Mouse (Mus musculus) embryonic facial prominence, embryonic 11.5 days (tissue): ENCODE data around the gene Slc4a7. TPM values are rescaled to one million over a fixed set of nuclear protein-coding genes. Genes with fewer than 3 reads are reported as not detected.

Experiments
- ATAC-seq: fragments of 200-750 bp; cut with Nextera tagmentation; replicated peaks from 2 replicates; pipeline ENCODE4 v1.8.0; 2017; ENCODE audit warnings: low read depth; ENCODE audit not compliant: insufficient number of reproducible peaks, low FRiP score, low TSS enrichment
- DNase-seq: peaks from one replicate; pipeline ENCODE4 v3.0.0-alpha.2; 2015; ENCODE audit warnings: low spot score
- H3K27ac ChIP-seq: fragments of 300-500 bp; sonication (generic); replicated peaks from 2 replicates; pipeline ENCODE4 v1.5.1; 2014; ENCODE audit warnings: mild to moderate bottlenecking, low read depth, low read length, control low read depth
- H3K27me3 ChIP-seq: fragments of 300-500 bp; sonication (generic); 2 replicates; pipeline ENCODE4 v1.6.1; 2014; ENCODE audit warnings: mild to moderate bottlenecking, low read length, moderate library complexity, mixed read lengths; ENCODE audit not compliant: control insufficient read depth, insufficient read depth
- H3K36me3 ChIP-seq: fragments of 300-500 bp; sonication (generic); replicated peaks from 2 replicates; pipeline ENCODE4 v1.6.1; 2014; ENCODE audit warnings: low read depth, mild to moderate bottlenecking, low read length, moderate library complexity, mixed read lengths; ENCODE audit not compliant: control insufficient read depth, insufficient read depth
- H3K4me1 ChIP-seq: fragments of 300-500 bp; sonication (generic); 2 replicates; pipeline ENCODE4 v1.6.1; 2014; ENCODE audit warnings: low read length, mixed read lengths; ENCODE audit not compliant: control insufficient read depth, insufficient read depth
- H3K4me2 ChIP-seq: fragments of 300-500 bp; sonication (generic); 2 replicates; pipeline ENCODE4 v1.6.1; 2014; ENCODE audit warnings: low read depth, mild to moderate bottlenecking, control low read depth, low read length, moderate library complexity
- H3K4me3 ChIP-seq: fragments of 300-500 bp; sonication (generic); 2 replicates; pipeline ENCODE4 v1.5.1; 2014; ENCODE audit warnings: low read depth, low read length, control low read depth
- H3K9ac ChIP-seq: fragments of 300-500 bp; sonication (generic); replicated peaks from 2 replicates; pipeline ENCODE4 v1.6.1; 2014; ENCODE audit warnings: mild to moderate bottlenecking, control low read depth, low read length
- H3K9me3 ChIP-seq: fragments of 300-500 bp; sonication (generic); replicated peaks from 2 replicates; pipeline ENCODE4 v1.6.1; 2016; ENCODE audit warnings: mild to moderate bottlenecking, low read length, inconsistent platforms, mixed read lengths; ENCODE audit not compliant: control insufficient read depth
- WGBS: fragments of 180-500 bp; shearing (Covaris S2); extraction: QIAGEN DNeasy Blood & Tissue Kit; methylation state at CpG from one replicate; pipeline ENCODE4 v1.1.7; 2014; 5-methylcytosine and 5-hydroxymethylcytosine counted together
- polyA plus RNA-seq: library from polyadenylated mRNA; unstranded; fragments of >200 nt; fragmentation: Nextera tagmentation; extraction: Ambion mirVana; gene quantifications from 2 replicates; pipeline ENCODE4 v1.2.1, GENCODE M21; 2014

The Slc4a7 gene
- polyA plus RNA-seq, 1 experiment from 2014 or later = 17.0 TPM

GRCm38 (mm10) chr14:14716843-14717242 lies 14.8 kb downstream of the Slc4a7 start:
- Histone ChIP-seq H3K4me2 (no peak overlapping the region), H3K27me3 (no peaks in the 10 kb centered on the region), H3K4me3 (no peak overlapping the region), H3K36me3 (no peaks in the 10 kb centered on the region), H3K4me1 (no peaks in the 10 kb centered on the region), H3K9ac (no peak overlapping the region), H3K27ac (no peak overlapping the region), H3K9me3 (no peaks in the 10 kb centered on the region)
- 82% methylated on average over 6 of the region's 6 CpGs for WGBS
- ATAC-seq (no peak), DNase-seq (no peak)

- Histone ChIP-seq H3K9me3 (no peaks in the 10 kb centered on the region), H3K4me3 (no peak overlapping the region), H3K27me3 (no peaks in the 10 kb centered on the region), H3K27ac (no peak overlapping the region), H3K4me1 (no peaks in the 10 kb centered on the region), H3K36me3 (no peaks in the 10 kb centered on the region), H3K4me2 (no peak overlapping the region), H3K9ac (no peak overlapping the region)
- ATAC-seq (no peak), DNase-seq (no peak)
- WGBS = 90% methylated on average over 4 of the region's 4 CpGs
Observed at GRCm38 (mm10) chr14:14718556-14718955, 16.5 kb downstream of the Slc4a7 start.

DNA sequence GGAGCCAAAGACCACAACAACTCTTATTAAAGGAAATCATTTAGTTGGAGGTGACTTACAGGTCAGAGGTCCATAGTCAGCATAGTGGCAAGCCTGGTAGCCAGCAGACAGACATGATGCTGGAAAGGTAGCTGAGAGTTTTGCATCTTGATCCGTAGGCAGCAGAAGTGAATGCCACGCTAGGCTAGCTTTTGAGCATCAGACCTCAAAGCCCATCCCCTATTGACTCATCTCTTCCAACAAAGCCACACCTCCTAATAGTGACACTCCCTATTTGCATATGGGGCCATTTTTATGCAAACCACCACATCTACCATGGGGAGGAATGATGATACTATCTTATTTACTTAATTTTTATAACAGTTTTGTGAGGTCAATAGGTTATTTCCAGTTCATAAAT lies 79.1 kb downstream of the Slc4a7 start:
- Histone ChIP-seq H3K4me2 (no peak overlapping the region), H3K4me1 (no peaks in the 10 kb centered on the region), H3K36me3 (no peaks in the 10 kb centered on the region; the same call in none of the 2 replicates), H3K27ac (no peak overlapping the region), H3K4me3 (no peak overlapping the region), H3K9me3 (no peaks in the 10 kb centered on the region), H3K27me3 (no peaks in the 10 kb centered on the region), H3K9ac (no peak overlapping the region)
- ATAC-seq = no peak
- DNase-seq = no peak
- WGBS = 92% methylated on average over 2 of the region's 2 CpGs

- peaks cover 3% of the 10 kb centered on the region; the same call in 1 of the 2 replicates for H3K36me3 ChIP-seq
- no peaks in the 10 kb centered on the region for H3K27me3 ChIP-seq
- H3K9ac ChIP-seq = no peak overlapping the region
- DNase-seq (no peak), ATAC-seq (no peak)
- H3K27ac ChIP-seq = no peak overlapping the region
- no peak overlapping the region for H3K4me2 ChIP-seq
- WGBS = 91% methylated on average over 1 of the region's 1 CpGs
- no peaks in the 10 kb centered on the region for H3K9me3 ChIP-seq
- no peak overlapping the region for H3K4me3 ChIP-seq
- H3K4me1 ChIP-seq = no peaks in the 10 kb centered on the region
Observed at GRCm38 (mm10) chr14:14784223-14784622, 82.1 kb downstream of the Slc4a7 start.

DNA sequence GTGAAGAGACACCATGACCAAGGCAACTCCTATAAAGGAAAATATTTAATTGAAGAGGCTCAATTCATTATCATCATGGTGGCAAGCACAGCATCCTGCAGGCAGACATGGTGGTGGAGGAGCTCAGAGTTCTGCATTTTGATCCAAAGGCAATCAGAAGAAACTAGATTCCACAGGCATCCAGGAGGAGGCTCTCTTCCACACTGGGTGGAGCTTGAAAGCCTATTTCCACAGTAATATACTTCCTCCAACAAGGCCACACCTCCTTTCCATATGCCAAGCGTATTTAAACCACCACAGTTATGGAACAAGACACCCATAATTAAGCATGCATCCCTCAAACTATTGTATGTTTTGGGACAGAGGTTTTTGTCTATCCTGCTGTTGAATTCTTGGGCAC lies 84.9 kb downstream of the Slc4a7 start:
- no peak overlapping the region for H3K9ac ChIP-seq
- no peaks in the 10 kb centered on the region for H3K4me1 ChIP-seq
- H3K36me3 ChIP-seq = peaks cover 3% of the 10 kb centered on the region; the same call in 1 of the 2 replicates
- H3K27ac ChIP-seq = no peak overlapping the region
- no peaks in the 10 kb centered on the region for H3K27me3 ChIP-seq
- ATAC-seq = no peak
- H3K4me2 ChIP-seq = no peak overlapping the region
- WGBS = 85% methylated on average over 1 of the region's 1 CpGs
- H3K9me3 ChIP-seq = no peaks in the 10 kb centered on the region
- no peak for DNase-seq
- no peak overlapping the region for H3K4me3 ChIP-seq

- Histone ChIP-seq H3K36me3 (peaks cover 3% of the 10 kb centered on the region; the same call in 1 of the 2 replicates), H3K27ac (no peak overlapping the region), H3K27me3 (no peaks in the 10 kb centered on the region), H3K4me3 (no peak overlapping the region), H3K4me1 (no peaks in the 10 kb centered on the region), H3K4me2 (no peak overlapping the region), H3K9me3 (no peaks in the 10 kb centered on the region), H3K9ac (no peak overlapping the region)
- 95% methylated on average over 4 of the region's 4 CpGs for WGBS
- no peak for DNase-seq
- no peak for ATAC-seq
Observed at GRCm38 (mm10) chr14:14789840-14790470, 87.9 kb downstream of the Slc4a7 start.

DNA sequence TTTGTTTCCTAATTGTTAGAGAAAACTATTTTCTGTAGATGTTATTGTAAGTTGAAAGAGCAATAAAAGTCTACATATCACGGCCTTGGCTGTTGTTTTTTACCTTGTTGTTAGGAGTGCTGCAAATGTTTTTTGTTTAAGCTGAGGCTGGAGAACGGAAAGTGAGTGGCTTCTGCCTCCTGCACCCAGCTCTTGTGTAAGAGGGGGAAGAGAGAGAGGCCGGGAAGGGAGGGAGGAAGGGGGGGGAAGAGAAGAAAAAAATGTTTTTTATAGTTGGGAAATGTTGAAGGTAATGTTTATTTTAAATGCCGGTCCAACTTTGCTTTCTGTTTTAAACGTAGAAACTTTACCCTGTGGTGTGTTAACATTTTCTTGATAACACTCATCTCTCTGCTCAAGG lies 97.8 kb downstream of the Slc4a7 start:
- Histone ChIP-seq H3K4me1 (no peaks in the 10 kb centered on the region), H3K4me2 (no peak overlapping the region), H3K4me3 (no peak overlapping the region), H3K27me3 (no peaks in the 10 kb centered on the region), H3K27ac (no peak overlapping the region), H3K36me3 (no peaks in the 10 kb centered on the region), H3K9ac (no peak overlapping the region), H3K9me3 (no peaks in the 10 kb centered on the region)
- 87% methylated on average over 5 of the region's 5 CpGs for WGBS
- ATAC-seq (no peak), DNase-seq (no peak)

- no peak overlapping the region for H3K4me2 ChIP-seq
- no peak overlapping the region for H3K4me3 ChIP-seq
- H3K27ac ChIP-seq = no peak overlapping the region
- H3K4me1 ChIP-seq = no peaks in the 10 kb centered on the region
- WGBS = 94% methylated on average over 4 of the region's 4 CpGs
- DNase-seq (no peak), ATAC-seq (no peak)
- H3K9me3 ChIP-seq = no peaks in the 10 kb centered on the region
- no peak overlapping the region for H3K9ac ChIP-seq
- H3K36me3 ChIP-seq = no peaks in the 10 kb centered on the region
- H3K27me3 ChIP-seq = no peaks in the 10 kb centered on the region
Observed at GRCm38 (mm10) chr14:14800332-14800731, 98.3 kb downstream of the Slc4a7 start.
